In genomic region chr2:155583927-155584530, GRCm38 (mm10) we compare ENCODE assay signal across 9 mouse cellular contexts. TPM values are rescaled to one million over a fixed set of nuclear protein-coding genes. Genes with fewer than 3 reads are reported as not detected.
A peak's percentile ranks its signal among the peaks of the same experiment; 100 is the strongest.
DNase-seq lines count a peak whose midpoint lies in the region; ATAC-seq and TF ChIP-seq lines count a peak whose summit lies in the region.
"Had no signal": no experiment of that assay in that cellular context is flagged by ENCODE, and none has a peak within 500 bp of the region (broad histone marks: within the 10 kb centered on the region; RNA-seq: fewer than 3 reads in every experiment).

No protein-coding gene starts in this region.

- peak; percentile 71; the same call in 1 of the 2 replicates for TF ChIP-seq CTCF in small intestine, adult 2 months (IDR thresholded peaks at IDR 0.05; ENCODE audit: extremely low read depth, insufficient read length, insufficient replicate concordance, low read depth, low read length)

- peak; percentile 38; the same call in 1 of the 2 replicates for ATAC-seq in hindbrain, embryonic 11.5 days (ENCODE audit: low FRiP score)
- no peak for ATAC-seq in hindbrain, embryonic 16.5 days

- H3K27me3 ChIP-seq in hindbrain, embryonic 11.5 days (ENCODE audit: control insufficient read depth, insufficient read depth, low read length): no peaks in the 10 kb centered on the region
- no peaks in the 10 kb centered on the region for H3K27me3 ChIP-seq in hindbrain, embryonic 16.5 days (replicated peaks; ENCODE audit: control insufficient read depth, insufficient read depth, low read length)
- H3K27me3 ChIP-seq in small intestine, adult 2 months (ENCODE audit: control insufficient read depth, insufficient read depth, low read length): no peaks in the 10 kb centered on the region
- H3K27me3 ChIP-seq: embryonic facial prominence, embryonic 13.5 days had no signal

- H3K9ac ChIP-seq in hindbrain, embryonic 11.5 days (ENCODE audit: low read depth, low read length): no peak overlapping the region
- H3K9ac ChIP-seq in hindbrain, embryonic 16.5 days (ENCODE audit: low read depth, low read length): no peak overlapping the region
- H3K9ac ChIP-seq in ES-E14 (ENCODE audit: insufficient read depth, low read depth, low read length, poor library complexity, severe bottlenecking): no peak overlapping the region
- H3K9ac ChIP-seq: embryonic facial prominence, embryonic 13.5 days had no signal

- no peaks in the 10 kb centered on the region for H3K9me3 ChIP-seq in hindbrain, embryonic 11.5 days (ENCODE audit: control insufficient read depth, low read length)
- H3K9me3 ChIP-seq in hindbrain, embryonic 16.5 days (ENCODE audit: control insufficient read depth, low read length): no peaks in the 10 kb centered on the region
- H3K9me3 ChIP-seq in ES-E14 (ENCODE audit: control insufficient read depth, insufficient read depth, low read depth, low read length): no peaks in the 10 kb centered on the region
- H3K9me3 ChIP-seq: embryonic facial prominence, embryonic 13.5 days had no signal

- peak; percentile 79 for DNase-seq in hindbrain, embryonic 11.5 days (ENCODE audit: low spot score)
- peak; percentile 79 for DNase-seq in ES-E14 (ENCODE audit: low read depth, low spot score)
- peak; percentile 68 for DNase-seq in cerebellum, adult 8-10 months
- DNase-seq in gastrocnemius, postnatal 10 days: peak; percentile 53
- DNase-seq in kidney, postnatal 4 days: peak; percentile 72 to 75
- peak; percentile 78 for DNase-seq in lung, postnatal 14 days

- no peaks in the 10 kb centered on the region for H3K36me3 ChIP-seq in hindbrain, embryonic 11.5 days (ENCODE audit: control insufficient read depth, insufficient read depth, low read length)
- H3K36me3 ChIP-seq in hindbrain, embryonic 16.5 days (ENCODE audit: control insufficient read depth, insufficient read depth, low read length): no peaks in the 10 kb centered on the region
- H3K36me3 ChIP-seq in ES-E14 (ENCODE audit: control insufficient read depth, insufficient read depth, low read length, poor library complexity, severe bottlenecking): no peaks in the 10 kb centered on the region
- H3K36me3 ChIP-seq in small intestine, adult 2 months (ENCODE audit: control insufficient read depth, insufficient read depth, low read length): peaks cover 17% of the 10 kb centered on the region
- H3K36me3 ChIP-seq: embryonic facial prominence, embryonic 13.5 days had no signal

- no peaks in the 10 kb centered on the region for H3K4me1 ChIP-seq in hindbrain, embryonic 11.5 days (replicated peaks; ENCODE audit: control insufficient read depth, insufficient read depth, low read length)
- no peaks in the 10 kb centered on the region for H3K4me1 ChIP-seq in hindbrain, embryonic 16.5 days (ENCODE audit: control insufficient read depth, insufficient read depth, low read depth, low read length)
- H3K4me1 ChIP-seq in ES-E14 (ENCODE audit: control insufficient read depth in 2 of 2, insufficient read depth in 2 of 2, low read length in 2 of 2, poor library complexity in 1 of 2): peaks cover 4% of the 10 kb centered on the region in 2 experiments; a peak in 3 of 4 replicates
- H3K4me1 ChIP-seq in small intestine, adult 2 months (ENCODE audit: control insufficient read depth, insufficient read depth, insufficient read length, low read length): peaks cover 4% of the 10 kb centered on the region; the same call in 1 of the 2 replicates
- H3K4me1 ChIP-seq: embryonic facial prominence, embryonic 13.5 days had no signal

- no peak for TF ChIP-seq POLR2A in small intestine, adult 2 months (IDR thresholded peaks at IDR 0.05; ENCODE audit: low read depth, low read length)

- no peak overlapping the region for H3K4me3 ChIP-seq in hindbrain, embryonic 11.5 days (ENCODE audit: low read depth, low read length)
- H3K4me3 ChIP-seq in hindbrain, embryonic 16.5 days (ENCODE audit: low read length): no peak overlapping the region
- no peak overlapping the region for H3K4me3 ChIP-seq in ES-E14 (ENCODE audit: insufficient read depth in 1 of 2, low read depth in 1 of 2, low read length in 2 of 2, poor library complexity in 1 of 2, severe bottlenecking in 1 of 2)
- H3K4me3 ChIP-seq in small intestine, adult 2 months (ENCODE audit: low read depth, low read length): no peak overlapping the region
- H3K4me3 ChIP-seq: embryonic facial prominence, embryonic 13.5 days had no signal

- 41% methylated on average over 5 of the region's 5 CpGs for WGBS in hindbrain, embryonic 11.5 days
- WGBS in hindbrain, embryonic 16.5 days: 40% methylated on average over 5 of the region's 5 CpGs
- 46% methylated on average over 5 of the region's 5 CpGs for WGBS in small intestine, adult 2 months

- H3K4me2 ChIP-seq in hindbrain, embryonic 11.5 days (replicated peaks; ENCODE audit: low read depth, low read length): no peak overlapping the region
- no peak overlapping the region for H3K4me2 ChIP-seq in hindbrain, embryonic 16.5 days (ENCODE audit: low read length)
- H3K4me2 ChIP-seq: embryonic facial prominence, embryonic 13.5 days had no signal

- in situ Hi-C loops in ES-E14 (cut with MboI; ENCODE audit: low sequenced_read_pairs in 2 of 2, unreplicated experiment in 2 of 2): no loop called here

- no peak overlapping the region for H3K27ac ChIP-seq in hindbrain, embryonic 11.5 days (ENCODE audit: low read depth, low read length)
- no peak overlapping the region for H3K27ac ChIP-seq in hindbrain, embryonic 16.5 days (ENCODE audit: low read depth, low read length)
- H3K27ac ChIP-seq in ES-E14 (ENCODE audit: insufficient read depth, low read depth, low read length, poor library complexity, severe bottlenecking): no peak overlapping the region
- H3K27ac ChIP-seq in small intestine, adult 2 months (ENCODE audit: insufficient read depth, low read depth, low read length): no peak overlapping the region
- H3K27ac ChIP-seq: embryonic facial prominence, embryonic 13.5 days had no signal

TF ChIP-seq in ES-E14, 5 proteins besides CTCF, POLR2A, EP300 and RAD21:
- TF ChIP-seq CHD2 (IDR thresholded peaks at IDR 0.05; ENCODE audit: low read depth, low read length): no peak
- no peak for TF ChIP-seq ZNF384 (IDR thresholded peaks at IDR 0.05; ENCODE audit: low read depth, low read length)
- peak; percentile 70 for TF ChIP-seq ZC3H11A (IDR thresholded peaks at IDR 0.05; ENCODE audit: borderline replicate concordance, low read depth, low read length)
- no peak for TF ChIP-seq HCFC1 (IDR thresholded peaks at IDR 0.05; ENCODE audit: borderline replicate concordance, insufficient read depth, low read length)
- TF ChIP-seq MAFK (IDR thresholded peaks at IDR 0.05; ENCODE audit: insufficient read depth, low read depth, low read length): no peak

RNA-seq across cellular contexts. Expression of gene Gss, which starts 8.6 kb away (rescaled TPM):
- 14.7 and 15.9 TPM in 2 replicates for polyA plus RNA-seq in hindbrain, embryonic 11.5 days (2014; fragmentation: Nextera tagmentation; extraction: Ambion mirVana)
- polyA plus RNA-seq in hindbrain, embryonic 16.5 days (2015; fragmentation: Nextera tagmentation; extraction: Ambion mirVana): 15.7 and 17.5 TPM in 2 replicates
- 17.8 and 27.8 TPM in 2 replicates for total RNA-seq in ES-E14 (2012; rRNA removed)
- total RNA-seq in gastrocnemius, postnatal 10 days (2021): 10 to 100 TPM in 1 of 2 experiments, 1 to 10 TPM in 1; 9.2 to 10.4 TPM
- polyA plus RNA-seq in small intestine, adult 2 months (2012; rRNA removed): 73.0 and 85.3 TPM in 2 replicates

RNA-seq across cellular contexts. Expression of gene Myh7b, which starts 27.0 kb away (rescaled TPM):
- polyA plus RNA-seq in hindbrain, embryonic 11.5 days (2014; fragmentation: Nextera tagmentation; extraction: Ambion mirVana): 0.46 and 0.52 TPM in 2 replicates
- 0.77 and 1.7 TPM in 2 replicates for polyA plus RNA-seq in hindbrain, embryonic 16.5 days (2015; fragmentation: Nextera tagmentation; extraction: Ambion mirVana)
- 5.4 and 8.0 TPM in 2 replicates for total RNA-seq in ES-E14 (2012; rRNA removed)
- 1 to 10 TPM; 1.3 to 2.3 TPM for total RNA-seq in gastrocnemius, postnatal 10 days (2021)
- polyA plus RNA-seq in small intestine, adult 2 months (2012; rRNA removed): 0.47 and 0.51 TPM in 2 replicates
